Mouse (Mus musculus) limb, embryonic 14.5 days (tissue): ENCODE data around the gene Gnb1. TPM values are rescaled to one million over a fixed set of nuclear protein-coding genes. Genes with fewer than 3 reads are reported as not detected.
"Not testable (repeated sequence)": the region's sequence is repeated elsewhere in the genome, so short reads cannot be mapped to it uniquely, and the experiment has no call there.

Experiments
- ATAC-seq: fragments of 200-750 bp; cut with Nextera tagmentation; 2 replicates; pipeline ENCODE4 v1.8.0; 2017; ENCODE audit warnings: low read depth, moderate number of reproducible peaks, moderate TSS enrichment; ENCODE audit not compliant: low FRiP score
- DNase-seq: peaks from one replicate; pipeline ENCODE4 v3.0.0-alpha.2; 2015; ENCODE audit warnings: low spot score
- H3K27ac ChIP-seq: fragments of 300-500 bp; sonication (generic); replicated peaks from 2 replicates; pipeline ENCODE4 v1.5.1; 2014; ENCODE audit warnings: low read depth, mild to moderate bottlenecking, low read length, moderate library complexity, mixed read lengths
- H3K27me3 ChIP-seq: fragments of 300-500 bp; sonication (generic); 2 replicates; pipeline ENCODE4 v1.6.1; 2014; ENCODE audit warnings: low read length, mixed read lengths; ENCODE audit not compliant: control insufficient read depth, insufficient read depth
- H3K36me3 ChIP-seq: fragments of 300-500 bp; sonication (generic); 2 replicates; pipeline ENCODE4 v1.6.1; 2014; ENCODE audit warnings: mild to moderate bottlenecking, low read length, moderate library complexity, mixed read lengths; ENCODE audit not compliant: control insufficient read depth, insufficient read depth
- H3K4me1 ChIP-seq: fragments of 300-500 bp; sonication (generic); 2 replicates; pipeline ENCODE4 v1.6.1; 2014; ENCODE audit warnings: antibody characterized with exemption, low read length, mixed read lengths; ENCODE audit not compliant: control insufficient read depth, insufficient read depth
- H3K4me2 ChIP-seq: fragments of 300-500 bp; sonication (generic); replicated peaks from 2 replicates; pipeline ENCODE4 v1.6.1; 2014; ENCODE audit warnings: low read depth, mild to moderate bottlenecking, low read length, moderate library complexity; ENCODE audit not compliant: severe bottlenecking
- H3K4me3 ChIP-seq: fragments of 300-500 bp; sonication (generic); replicated peaks from 2 replicates; pipeline ENCODE4 v1.5.1; 2014; ENCODE audit warnings: low read length
- H3K9ac ChIP-seq: fragments of 300-500 bp; sonication (generic); 2 replicates; pipeline ENCODE4 v1.6.1; 2014; ENCODE audit warnings: mild to moderate bottlenecking, low read depth, low read length, moderate library complexity; ENCODE audit not compliant: severe bottlenecking
- H3K9me3 ChIP-seq: fragments of 300-500 bp; sonication (generic); 2 replicates; pipeline ENCODE4 v1.6.1; 2016; ENCODE audit warnings: low read length; ENCODE audit not compliant: control insufficient read depth
- POLR2A ChIP-seq: fragments of 200-500 bp; IDR thresholded peaks from 2 replicates; pipeline ENCODE4 v1.8.0; 2012; ENCODE audit warnings: inconsistent platforms, mild to moderate bottlenecking, moderate library complexity, borderline replicate concordance; ENCODE audit not compliant: insufficient read depth, insufficient read length; ENCODE audit errors: extremely low read depth
- WGBS: fragments of 180-500 bp; shearing (Covaris S2); extraction: QIAGEN DNeasy Blood & Tissue Kit; methylation state at CpG from one replicate; pipeline ENCODE4 v1.1.7; 2014; 5-methylcytosine and 5-hydroxymethylcytosine counted together
- polyA plus RNA-seq, 2 experiments: library from polyadenylated mRNA; depleted of rRNA in 1 of 2; stranded (reverse) in 1 of 2; unstranded in 1 of 2; fragments of >200 nt; fragmentation: Nextera tagmentation in 1 of 2; extraction: Ambion mirVana in 1 of 2; gene quantifications; 2 replicates each; pipeline versions ENCODE4 v1.2.1 to v1.2.3; 2012 to 2014

Gnb1 gene
- polyA plus RNA-seq, 2 experiments = 440 to 511 TPM

DNA sequence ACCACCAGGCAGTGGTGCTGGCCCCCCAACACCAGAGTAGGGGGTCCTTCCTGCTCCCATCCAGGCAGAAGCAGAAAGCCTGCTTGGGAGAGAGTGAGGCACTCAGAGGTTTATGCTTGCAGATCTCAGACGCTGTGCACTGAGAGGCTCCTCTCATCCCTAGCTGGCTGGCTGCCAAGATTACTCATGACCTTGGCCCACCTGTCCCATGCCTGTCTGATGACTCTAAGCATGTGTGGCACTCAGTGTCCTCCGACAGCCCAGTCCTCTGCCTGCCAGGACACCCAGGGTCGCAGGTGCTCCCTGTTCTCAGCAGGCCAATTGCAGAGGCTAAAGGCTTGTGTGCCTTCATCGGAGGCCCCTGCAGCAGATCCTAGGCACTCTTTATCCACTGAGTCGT is 17.8 kb upstream of the Gnb1 start:
- ATAC-seq = no peak
- peak; percentile 16 for DNase-seq
- H3K9ac ChIP-seq = peak overlapping the region; percentile 28
- H3K4me3 ChIP-seq = no peak overlapping the region
- TF ChIP-seq POLR2A = no peak
- WGBS = 62% methylated on average over 5 of the region's 5 CpGs
- H3K4me2 ChIP-seq = no peak overlapping the region
- no peaks in the 10 kb centered on the region for H3K36me3 ChIP-seq
- H3K27ac ChIP-seq = no peak overlapping the region
- H3K27me3 ChIP-seq = no peaks in the 10 kb centered on the region
- H3K4me1 ChIP-seq = 0 out of 2 replicates have a peak, but pooled peaks cover 4% of the 10 kb centered on the region
- no peaks in the 10 kb centered on the region for H3K9me3 ChIP-seq

DNA sequence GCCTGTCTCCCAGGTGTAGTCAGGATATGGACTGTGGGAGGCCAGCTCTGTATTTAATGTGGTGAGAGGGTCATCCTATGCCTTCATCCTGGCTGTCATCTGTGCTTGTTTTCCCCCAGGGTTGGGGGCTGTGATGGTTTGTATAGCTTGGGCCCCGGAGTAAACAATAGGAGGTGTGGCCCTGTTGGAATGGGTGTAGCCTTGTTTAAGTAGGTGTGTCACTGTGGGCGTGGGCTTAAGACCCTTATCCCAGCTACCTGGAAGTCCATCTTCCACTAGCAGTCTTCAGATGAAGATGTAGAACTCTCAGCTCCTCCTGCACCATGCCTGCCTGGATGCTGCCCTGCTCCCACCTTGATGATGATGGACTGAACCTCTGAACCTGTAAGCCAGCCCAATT is 17.4 kb upstream of the Gnb1 start:
- H3K27ac ChIP-seq, H3K9ac ChIP-seq, DNase-seq, H3K36me3 ChIP-seq, H3K4me1 ChIP-seq, H3K4me2 ChIP-seq, ATAC-seq, H3K27me3 ChIP-seq, H3K9me3 ChIP-seq, H3K4me3 ChIP-seq: not testable (repeated sequence)
- 69% methylated on average over 2 of the region's 2 CpGs for WGBS

DNA sequence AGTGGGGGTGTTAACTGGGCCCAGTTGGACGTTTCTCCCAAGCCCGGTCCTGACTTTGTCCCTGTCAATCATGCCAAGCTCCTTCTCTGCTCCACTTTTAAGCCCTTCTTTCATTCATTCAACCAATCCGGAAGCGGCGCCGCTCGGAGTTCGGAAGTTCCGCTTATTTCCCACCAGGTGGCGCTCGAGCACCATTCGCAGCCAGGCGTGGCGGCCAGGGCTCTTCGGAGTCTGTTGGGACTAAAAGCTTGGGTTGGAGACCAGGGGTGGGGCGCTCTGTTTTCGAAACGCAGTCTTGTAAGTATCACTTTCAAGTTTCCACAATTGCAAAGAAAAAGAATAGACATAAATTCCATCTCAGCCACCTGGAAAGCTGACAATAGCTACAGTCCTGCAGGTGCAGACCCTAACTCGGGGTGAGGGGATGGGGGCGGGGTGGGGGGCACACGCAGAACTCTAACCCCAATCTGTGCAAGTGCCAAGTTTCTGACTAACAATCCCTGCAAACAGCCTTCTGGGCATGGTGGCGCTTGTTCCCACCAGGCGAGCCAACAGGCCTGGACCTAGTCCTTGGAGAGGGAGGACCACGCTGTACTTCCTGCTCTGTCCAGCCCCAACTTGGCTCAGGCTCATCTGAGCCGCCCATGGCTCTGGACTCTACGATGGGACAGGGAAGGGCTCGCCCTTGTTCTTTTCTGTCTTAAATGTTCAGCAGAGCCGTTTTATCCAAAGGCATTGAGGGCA is 9.6 kb upstream of the Gnb1 start:
- Histone ChIP-seq H3K27me3 (no peaks in the 10 kb centered on the region), H3K9me3 (no peaks in the 10 kb centered on the region), H3K27ac (no peak overlapping the region), H3K36me3 (no peaks in the 10 kb centered on the region), H3K4me1 (no peaks in the 10 kb centered on the region), H3K4me2 (peak overlapping the region; percentile 36), H3K4me3 (peak overlapping the region; percentile 19; the same call in 1 of the 2 replicates), H3K9ac (no peak overlapping the region)
- ATAC-seq (peak; percentile 82), DNase-seq (peak; percentile 57)
- TF ChIP-seq POLR2A = no peak
- whole genome bisulfite sequencing = 22% methylated on average over 28 of the region's 28 CpGs

DNA sequence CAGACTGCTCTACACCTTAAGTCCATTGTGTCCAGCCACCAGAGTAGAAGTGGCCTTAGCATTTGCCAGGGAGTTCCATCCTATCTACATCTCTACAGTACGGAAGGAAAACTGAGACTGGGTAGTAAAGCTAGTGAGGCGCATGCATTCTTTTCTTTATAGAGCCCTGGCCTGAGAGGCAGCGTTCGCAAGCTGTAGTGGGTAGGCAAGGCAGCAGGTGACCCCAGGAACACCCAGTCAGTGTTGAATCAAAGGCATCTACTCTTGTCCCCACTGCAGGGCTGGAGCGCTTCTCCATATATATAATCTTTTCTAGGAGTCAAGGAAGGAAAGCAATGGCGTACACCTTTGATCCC is 9.1 kb upstream of the Gnb1 start:
- no peak for ATAC-seq
- no peaks in the 10 kb centered on the region for H3K4me1 ChIP-seq
- DNase-seq = no peak
- no peak overlapping the region for H3K4me2 ChIP-seq
- no peaks in the 10 kb centered on the region for H3K9me3 ChIP-seq
- no peak for TF ChIP-seq POLR2A
- H3K27ac ChIP-seq = no peak overlapping the region
- no peak overlapping the region for H3K9ac ChIP-seq
- H3K27me3 ChIP-seq = no peaks in the 10 kb centered on the region
- no peak overlapping the region for H3K4me3 ChIP-seq
- 80% methylated on average over 6 of the region's 6 CpGs for WGBS
- H3K36me3 ChIP-seq = no peaks in the 10 kb centered on the region

DNA sequence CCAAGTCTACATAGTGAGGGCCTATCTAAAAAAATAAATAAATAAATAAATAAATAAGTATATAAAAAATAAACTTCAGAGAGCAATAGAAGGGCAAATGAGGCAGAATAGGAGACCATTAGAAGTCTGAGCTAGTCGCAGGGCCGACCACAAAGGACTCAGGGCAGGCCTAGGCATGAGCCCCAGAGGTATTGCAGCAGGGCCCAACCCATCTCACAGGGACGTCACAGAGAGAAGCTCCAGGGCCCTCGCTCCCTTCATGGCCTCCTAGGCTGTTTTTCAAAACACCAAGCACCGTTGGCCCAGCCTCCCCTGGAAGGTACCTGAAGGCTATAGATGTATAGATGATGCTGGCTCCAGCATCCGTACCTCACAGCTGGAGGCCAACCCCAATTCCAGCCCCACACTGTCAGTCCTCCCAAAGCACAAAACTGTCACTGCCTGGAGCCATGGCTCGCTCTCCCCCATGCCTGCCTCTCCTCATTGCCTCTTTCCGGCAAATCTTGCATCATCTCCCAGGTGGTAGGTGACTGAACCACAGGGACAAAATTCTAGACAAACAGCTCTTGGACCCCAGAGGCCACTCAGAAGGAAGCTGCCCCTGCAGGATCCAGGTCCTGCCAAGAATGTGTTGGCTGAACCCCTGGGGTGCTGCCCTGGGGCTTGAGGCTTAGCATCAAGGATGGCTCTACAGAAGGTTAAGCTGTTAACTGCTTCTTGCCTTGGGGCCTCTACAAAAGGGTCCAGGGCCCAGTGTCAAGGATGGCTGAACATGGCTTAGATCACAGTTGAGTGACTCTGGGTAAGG is 8.2 kb upstream of the Gnb1 start:
- H3K4me2 ChIP-seq = no peak overlapping the region
- WGBS = 63% methylated on average over 8 of the region's 8 CpGs

More for the DNA sequence above, 8.2 kb upstream of the Gnb1 start:
- Histone ChIP-seq H3K4me3 (no peak overlapping the region), H3K27me3 (no peaks in the 10 kb centered on the region), H3K9ac (no peak overlapping the region), H3K27ac (no peak overlapping the region), H3K9me3 (no peaks in the 10 kb centered on the region), H3K4me1 (no peaks in the 10 kb centered on the region), H3K36me3 (no peaks in the 10 kb centered on the region)
- no peak for TF ChIP-seq POLR2A
- DNase-seq = no peak
- ATAC-seq = no peak
